Mouse (Mus musculus) mouse embryonic stem cell (cell line): ENCODE results near the gene Pfn3.
"Not testable (repeated sequence)": the region's sequence is repeated elsewhere in the genome, so short reads cannot be mapped to it uniquely, and the experiment has no call there.

Experiments
- in situ Hi-C, 2 experiments: fragments of 300-500 bp; cut with MboI; formaldehyde crosslinking; loops; 1 replicate in 1 of 2; 3 replicates in 1 of 2; pipeline ENCODE4 v1.14.3; 2019 to 2020; ENCODE audit warnings: low sequenced_read_pairs in 2 of 2, low pct_unique_long_range_greater_than_20kb in 1 of 2, mixed read lengths in 1 of 2; ENCODE audit not compliant: unreplicated experiment in 1 of 2

Pfn3 gene

GRCm38 (mm10) chr13:55437111-55437629 lies 22.1 kb upstream of the Pfn3 start:
- in situ Hi-C loops: not testable (repeated sequence)

GRCm38 (mm10) chr13:55431889-55432685 lies 17.1 kb upstream of the Pfn3 start:
- in situ Hi-C loops: no loop called here

GRCm38 (mm10) chr13:55430566-55430965 lies 15.5 kb upstream of the Pfn3 start:
- in situ Hi-C loops: no loop called here

- in situ Hi-C loops: no loop called here
Observed at GRCm38 (mm10) chr13:55429226-55429888, 14.3 kb upstream of the Pfn3 start.

- in situ Hi-C loops: no loop called here
Observed at GRCm38 (mm10) chr13:55426613-55427012, 11.6 kb upstream of the Pfn3 start, which contains the start of gene F12. Gene F12, minus strand, starts transcription at chr13:55426793.

- in situ Hi-C loops: no loop called here
Observed at GRCm38 (mm10) chr13:55420933-55421800, 6.1 kb upstream of the Pfn3 start.

GRCm38 (mm10) chr13:55420018-55420932 lies 5.2 kb upstream of the Pfn3 start:
- in situ Hi-C loops: no loop called here

- in situ Hi-C loops: no loop called here
Observed at GRCm38 (mm10) chr13:55419142-55419541, 4.1 kb upstream of the Pfn3 start.

- in situ Hi-C loops: no loop called here
Observed at GRCm38 (mm10) chr13:55418004-55418403, 3.0 kb upstream of the Pfn3 start.

- in situ Hi-C loops: no loop called here
Observed at GRCm38 (mm10) chr13:55413333-55413732, 1.7 kb downstream of the Pfn3 start.

- in situ Hi-C loops: no loop called here
Observed at GRCm38 (mm10) chr13:55412643-55413307, 2.3 kb downstream of the Pfn3 start.

GRCm38 (mm10) chr13:55411826-55412225 lies 3.2 kb downstream of the Pfn3 start:
- in situ Hi-C loops: no loop called here

- in situ Hi-C loops: loop anchor here (5.0 to 10.0 kb wide), 2 partner anchors 66 to 109 kb away; no protein-coding TSS in a partner anchor
Observed at GRCm38 (mm10) chr13:55408546-55409120, 6.4 kb downstream of the Pfn3 start.

- in situ Hi-C loops: loop anchor here (5.0 to 10.0 kb wide), 2 partner anchors 67 to 110 kb away; no protein-coding TSS in a partner anchor
Observed at GRCm38 (mm10) chr13:55407341-55407740, 7.7 kb downstream of the Pfn3 start.

- in situ Hi-C loops: loop anchor here (5.0 to 10.0 kb wide), 2 partner anchors 69 to 111 kb away; no protein-coding TSS in a partner anchor
Observed at GRCm38 (mm10) chr13:55405783-55406390, 9.1 kb downstream of the Pfn3 start.
